Mouse (Mus musculus) testis, adult 2 months (tissue): Measurements from ENCODE around the gene Clec2l.

Source experiments
- CTCF ChIP-seq: fragments of 200-500 bp; IDR thresholded peaks from 2 replicates; pipeline ENCODE4 v1.5.1; 2012; ENCODE audit warnings: low read depth, mild to moderate bottlenecking, inconsistent platforms, low read length, moderate library complexity; ENCODE audit not compliant: control insufficient read depth, insufficient read depth, insufficient replicate concordance
- POLR2A ChIP-seq: fragments of 200-500 bp; IDR thresholded peaks from 2 replicates; pipeline ENCODE4 v1.6.1; 2012; ENCODE audit warnings: low read depth, mild to moderate bottlenecking, inconsistent platforms, low read length, moderate library complexity; ENCODE audit not compliant: control insufficient read depth

DNA sequence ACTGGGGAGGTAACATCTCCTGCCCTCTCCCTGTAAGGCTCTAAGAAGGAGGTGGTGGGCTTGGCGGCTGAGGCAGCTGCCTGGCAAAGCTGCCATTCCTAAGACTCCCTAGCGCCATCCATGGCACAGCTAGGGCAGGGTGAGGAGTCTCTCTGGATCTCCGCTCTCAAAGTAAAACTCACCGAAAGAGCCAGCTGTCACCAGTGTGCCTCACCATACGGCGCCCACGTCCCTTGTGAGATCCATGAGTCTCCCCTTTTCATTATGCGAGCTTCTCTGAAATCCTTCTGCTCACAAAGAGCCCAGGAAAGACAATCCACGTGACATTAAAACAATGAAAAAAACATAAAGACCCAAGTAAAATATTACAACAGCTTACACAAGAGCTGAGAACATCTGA is 33.7 kb downstream of the Clec2l start:
- no peak for TF ChIP-seq POLR2A
- no peak for TF ChIP-seq CTCF
